Mouse (Mus musculus) urinary bladder, postnatal 36 days (tissue): ENCODE measurements around the gene Rptor.

ENCODE experiments used
- DNase-seq, 2 experiments: peaks; one replicate each; pipeline ENCODE4 v3.0.0; 2022; ENCODE audit warnings: low spot score in 2 of 2, mixed read lengths in 1 of 2

Gene Rptor

GRCm38 (mm10) chr11:119738990-119739846, 136.5 kb downstream of the Rptor start:
- no peak for DNase-seq

DNA sequence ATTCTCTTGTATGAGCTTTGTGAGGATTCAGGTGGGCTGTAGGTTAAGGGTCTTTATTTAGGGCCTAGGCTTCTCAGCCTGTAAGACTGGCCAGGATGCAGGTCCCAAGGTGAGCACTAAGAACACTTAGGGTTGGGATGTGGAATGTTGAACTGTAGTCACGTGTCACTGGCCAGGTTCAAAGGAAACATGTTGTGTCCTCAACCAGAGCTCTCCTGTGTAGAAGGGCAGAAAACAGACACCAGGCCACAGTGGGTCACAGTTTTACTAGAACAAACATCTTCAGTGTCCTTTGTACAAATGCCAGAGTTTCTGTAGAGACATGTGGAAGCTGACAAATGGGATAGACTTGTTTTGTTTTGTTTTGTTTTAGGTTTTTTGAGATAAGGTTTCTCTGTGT, 138.7 kb downstream of the Rptor start:
- DNase-seq: no peak

DNA sequence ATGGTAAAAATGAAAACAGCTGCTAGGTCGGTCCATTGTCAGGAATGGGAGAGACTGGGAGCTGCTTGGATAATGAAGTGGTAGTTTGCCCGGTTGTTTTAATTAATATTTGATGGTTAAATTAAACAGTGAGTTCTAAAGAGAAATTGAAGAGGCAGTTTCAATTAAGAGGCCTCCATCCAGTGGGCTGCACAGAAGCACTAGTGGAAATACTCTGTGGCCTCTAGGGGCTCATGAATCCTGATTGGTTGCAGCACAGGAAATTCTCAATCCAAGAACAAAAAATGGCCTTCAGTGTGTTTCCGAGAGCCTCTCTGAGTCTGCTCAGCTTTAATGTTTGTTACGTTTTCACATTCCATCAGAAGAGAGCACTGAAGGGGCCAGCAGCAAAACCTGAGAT, 141.7 kb downstream of the Rptor start:
- DNase-seq: no peak

DNA sequence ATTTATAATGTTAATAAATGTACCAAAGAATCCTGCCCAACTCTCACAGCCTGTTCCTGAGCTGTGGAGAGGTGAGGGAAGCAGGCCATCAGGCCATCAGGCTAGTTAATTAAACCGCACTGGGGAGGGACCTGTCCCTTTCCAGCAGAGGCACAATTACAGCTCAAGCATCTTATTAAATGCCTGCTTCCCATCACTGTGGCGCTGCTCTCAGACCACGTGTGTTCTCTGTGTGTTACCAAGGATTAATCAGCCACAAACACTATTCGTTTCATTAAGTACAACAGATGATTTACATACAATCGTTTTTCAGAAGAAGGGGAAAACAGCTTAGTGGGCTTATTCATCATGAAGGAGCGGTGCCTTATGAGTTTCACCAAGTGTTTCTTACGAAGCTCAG, 142.6 kb downstream of the Rptor start:
- DNase-seq: no peak

GRCm38 (mm10) chr11:119754459-119754858, 151.8 kb downstream of the Rptor start:
- DNase-seq: no peak

DNA sequence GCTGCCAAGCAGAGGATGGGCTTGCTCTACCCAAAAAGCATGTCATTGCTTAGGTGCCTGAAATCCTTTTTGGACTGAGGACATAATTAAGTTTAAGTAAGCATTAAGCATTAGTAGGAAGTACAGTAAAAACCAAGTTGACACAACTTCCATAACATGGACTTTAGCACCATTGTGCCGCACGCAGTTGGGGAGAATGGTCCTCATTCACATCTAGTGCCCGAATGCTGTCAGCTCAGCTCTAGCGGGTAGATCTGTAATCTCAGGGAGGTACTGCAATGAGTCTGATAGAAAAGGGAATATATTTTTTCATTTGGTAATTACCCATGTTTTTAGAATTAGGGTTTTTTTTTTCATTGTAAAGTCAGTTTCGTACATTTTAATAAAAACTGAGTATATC, 155.5 kb downstream of the Rptor start:
- DNase-seq: no peak

GRCm38 (mm10) chr11:119758705-119759327, 156.1 kb downstream of the Rptor start:
- DNase-seq: no peak

DNA sequence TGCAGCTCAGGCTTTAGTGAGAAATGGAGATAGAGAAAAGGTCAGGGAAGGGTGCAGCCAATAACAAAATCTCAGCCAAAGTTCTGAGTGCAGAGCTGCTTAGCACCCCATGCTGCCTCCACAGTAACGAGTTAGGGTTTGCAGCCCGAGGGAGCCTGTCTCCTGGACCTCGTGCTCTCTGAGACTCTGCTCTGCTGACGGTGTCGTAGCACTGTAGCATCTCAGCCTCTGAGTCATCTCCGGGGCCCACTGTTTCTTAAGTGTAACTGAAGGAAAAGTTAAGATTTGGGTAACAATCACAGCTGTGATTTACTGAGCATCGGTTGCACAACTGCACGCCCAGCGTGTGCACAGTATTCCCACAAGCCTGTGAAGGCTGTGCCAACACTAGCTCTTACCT, 160.2 kb downstream of the Rptor start:
- peak in 1 of 2 experiments; percentile 11 for DNase-seq

GRCm38 (mm10) chr11:119766023-119766422, 163.3 kb downstream of the Rptor start:
- no peak for DNase-seq

DNA sequence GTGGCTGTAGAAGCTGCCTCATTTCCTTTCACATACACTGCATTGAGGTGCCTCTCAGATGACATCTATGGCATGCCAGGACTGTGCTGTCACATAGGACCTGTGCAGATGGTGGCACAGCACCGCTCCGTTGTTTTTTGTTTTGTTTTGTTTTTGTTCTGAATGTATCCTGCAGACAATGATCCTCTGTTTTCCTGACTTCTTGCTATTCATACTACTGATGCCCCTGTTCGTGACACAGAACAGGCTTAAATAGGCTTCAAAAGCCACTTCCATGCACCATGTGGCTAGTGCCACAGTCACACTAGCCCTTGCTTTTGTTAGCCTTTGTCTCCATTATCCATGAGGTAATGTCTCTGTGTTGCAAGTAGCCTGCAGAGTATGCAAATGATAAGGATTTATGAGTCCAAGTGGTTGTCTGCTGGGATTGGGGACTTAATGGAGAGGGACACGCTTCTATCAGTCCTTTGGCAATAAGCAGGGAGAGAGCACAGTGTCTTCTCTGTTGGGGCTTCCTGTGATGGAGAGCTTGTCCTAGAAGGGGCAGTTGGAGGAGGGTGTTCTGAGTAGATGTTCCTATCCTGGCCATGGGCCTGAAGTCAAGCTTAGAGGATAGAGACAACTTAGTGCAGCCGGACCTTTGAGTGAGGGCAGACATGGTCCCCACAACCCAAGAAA, 164.2 kb downstream of the Rptor start:
- no peak for DNase-seq

DNA sequence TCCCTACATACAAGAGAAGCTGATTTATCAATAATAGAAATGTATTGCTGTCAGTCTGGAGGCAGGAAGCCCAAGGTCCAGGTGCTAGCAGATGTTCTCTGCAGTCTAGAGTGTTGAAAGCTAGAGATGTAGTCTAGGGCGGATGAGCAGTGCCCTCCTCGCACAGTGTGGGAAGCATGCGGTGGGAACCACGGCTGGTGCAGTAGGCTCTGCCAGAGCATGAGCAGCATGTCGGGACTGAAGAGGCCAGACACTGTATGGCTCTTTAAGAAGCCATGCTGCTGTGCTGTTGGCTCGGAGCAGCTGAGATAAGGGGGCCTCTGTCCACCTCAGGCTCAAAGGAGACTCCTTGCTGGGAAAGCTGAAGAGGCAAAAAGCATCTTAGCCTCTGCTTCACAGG, 164.8 kb downstream of the Rptor start:
- no peak for DNase-seq

DNA sequence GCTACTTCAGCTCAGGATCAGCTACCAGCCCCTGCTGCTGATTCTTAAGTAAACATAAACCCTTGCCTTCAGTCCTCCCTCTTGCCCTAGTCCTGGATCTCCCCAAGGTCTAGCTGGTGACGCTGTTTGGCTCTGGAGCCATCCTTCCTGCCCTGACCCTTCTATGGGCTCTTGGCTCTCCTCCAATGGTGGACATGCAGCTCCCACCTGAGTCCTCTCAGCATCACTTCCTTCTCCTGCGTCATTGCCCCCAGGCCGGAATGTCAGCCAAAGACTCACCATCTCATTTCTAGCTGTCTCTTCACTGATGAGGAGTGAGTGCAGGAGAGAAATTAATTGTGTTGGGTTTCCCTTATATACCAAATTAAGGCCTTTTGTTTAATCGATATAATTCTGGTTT, 165.8 kb downstream of the Rptor start:
- no peak for DNase-seq

DNA sequence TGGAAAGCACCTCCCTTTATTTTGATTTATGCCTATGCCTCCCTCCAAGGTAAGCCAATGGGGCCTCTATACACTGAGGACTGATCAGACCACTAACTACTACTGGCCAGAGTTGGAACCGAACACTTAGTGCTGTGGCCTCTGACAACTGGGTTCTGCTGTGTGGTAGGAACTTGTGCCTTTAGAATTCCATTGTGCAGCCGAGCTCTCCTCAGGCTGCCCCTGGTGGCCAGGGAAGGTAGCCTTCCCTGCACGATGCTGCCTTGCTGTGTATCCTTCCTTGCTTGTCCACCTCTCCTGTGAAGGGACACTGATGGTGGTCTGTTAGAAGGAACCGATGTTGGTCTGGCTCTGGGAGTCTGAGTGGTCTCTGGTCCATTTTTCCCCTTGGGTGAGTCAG, 167.0 kb downstream of the Rptor start:
- no peak for DNase-seq

- no peak for DNase-seq
These were observed 168.3 kb downstream of the Rptor start for GRCm38 (mm10) chr11:119770985-119771384.

- no peak for DNase-seq
These were observed 170.2 kb downstream of the Rptor start for GRCm38 (mm10) chr11:119772896-119773295.

DNA sequence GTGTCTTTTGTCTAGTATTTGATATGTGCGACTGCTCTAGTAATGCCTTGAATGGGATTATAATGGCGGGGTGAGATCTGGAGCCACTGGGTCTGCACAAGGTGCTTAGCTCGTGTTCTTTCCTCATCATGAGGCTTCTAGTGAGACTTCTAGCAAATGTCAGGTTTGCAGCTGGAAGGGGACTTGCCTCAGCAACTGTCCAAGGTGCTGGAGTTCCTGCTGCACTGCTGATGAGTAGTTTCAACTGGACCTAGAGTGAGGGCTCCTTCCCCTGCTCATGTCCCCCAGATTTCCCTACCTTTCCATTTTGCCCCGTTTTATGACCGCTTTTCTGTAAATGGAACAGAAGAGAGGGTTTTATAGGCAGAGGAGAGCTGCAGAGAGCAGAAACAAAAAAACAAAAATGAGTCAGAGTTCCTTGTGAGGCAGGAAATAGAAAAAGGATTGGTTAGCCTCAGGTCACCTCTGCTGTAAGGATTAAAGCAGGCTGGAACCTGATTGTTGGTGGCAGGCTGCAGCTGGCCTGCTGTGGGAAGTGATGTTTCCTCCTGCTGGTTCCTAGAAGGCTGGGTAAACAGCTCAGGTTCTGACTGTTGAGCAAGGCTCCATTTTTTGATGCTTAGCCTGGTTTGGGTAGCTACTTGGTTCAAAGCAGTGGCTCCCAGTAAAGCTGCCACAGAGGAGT, 172.5 kb downstream of the Rptor start:
- peak in 1 of 2 experiments; percentile 23 for DNase-seq

GRCm38 (mm10) chr11:119777236-119777635, 174.5 kb downstream of the Rptor start:
- DNase-seq: no peak

- no peak for DNase-seq
These were observed 175.2 kb downstream of the Rptor start for GRCm38 (mm10) chr11:119777872-119778271.

DNA sequence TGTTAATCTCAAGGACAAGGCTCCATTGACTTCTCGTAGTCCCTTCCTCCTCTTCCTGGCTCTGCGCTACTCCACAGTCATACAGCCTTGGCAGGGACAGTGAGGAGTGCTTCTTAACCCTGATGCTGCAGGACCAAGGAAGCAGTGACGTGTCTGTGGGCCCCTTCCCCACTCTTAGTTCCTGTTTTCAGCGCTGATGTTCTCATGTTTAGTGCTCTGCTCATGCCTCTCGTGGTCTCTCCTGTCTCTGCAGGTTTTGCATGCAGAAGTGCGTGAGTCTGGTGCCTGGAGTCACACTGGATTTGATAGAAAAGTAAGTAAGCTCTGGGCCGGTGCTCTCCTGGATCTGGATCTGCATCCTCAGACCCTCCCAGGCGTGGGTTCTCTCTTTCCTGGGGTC, 177.6 kb downstream of the Rptor start:
- no peak for DNase-seq

GRCm38 (mm10) chr11:119781165-119781564, 178.5 kb downstream of the Rptor start:
- no peak for DNase-seq

DNA sequence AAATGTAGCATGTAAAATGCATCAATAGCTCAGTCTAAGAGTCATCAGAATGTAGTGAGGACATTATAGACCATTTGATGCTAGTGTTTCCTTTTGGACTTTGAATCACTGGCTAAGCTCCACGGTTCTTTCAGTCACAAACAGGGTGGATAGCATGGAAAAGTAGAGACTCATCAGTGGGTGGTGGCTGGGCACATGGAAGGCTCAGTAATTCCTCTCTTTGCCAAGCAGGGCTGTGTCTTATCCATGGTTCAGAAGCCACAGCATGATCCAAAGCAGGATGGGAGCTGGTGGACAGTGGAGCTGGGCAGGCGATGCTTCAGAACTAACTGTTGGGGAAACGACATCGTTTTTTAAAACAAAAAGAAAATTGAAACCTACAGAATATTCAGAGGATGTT, 179.0 kb downstream of the Rptor start:
- no peak for DNase-seq

DNA sequence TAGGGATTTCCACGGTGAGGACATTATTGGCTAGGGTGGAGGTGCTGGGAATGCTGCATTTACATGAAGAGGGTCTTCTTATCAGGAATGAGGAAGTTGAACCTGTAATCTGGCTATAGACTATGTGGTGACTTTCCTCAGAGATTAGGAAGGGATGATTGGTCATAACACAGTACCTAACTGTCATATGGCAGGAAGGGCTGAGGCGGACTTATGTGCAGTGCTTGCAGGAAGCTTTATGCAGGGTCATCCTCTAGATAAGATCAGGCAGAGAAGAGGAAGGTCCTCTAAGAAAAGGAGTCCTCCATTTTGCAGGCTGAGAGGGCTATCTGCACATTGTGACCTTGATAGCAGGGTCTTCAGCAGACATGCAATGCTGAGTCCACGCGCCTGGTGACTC, 180.9 kb downstream of the Rptor start:
- no peak for DNase-seq
